Mouse (Mus musculus): ENCODE data around the gene Parp14. TPM values are rescaled to one million over a fixed set of nuclear protein-coding genes. Genes with fewer than 3 reads are reported as not detected.

The Parp14 gene
- polyA plus RNA-seq (2014; fragmentation: Illumina TruSeq; extraction: RNeasy Lipid Tissue Mini Kit (QIAGEN cat#74804); ENCODE audit: low read depth, low replicate concordance): 9.4 TPM

GRCm38 (mm10) chr16:35871048-35871851, at the start of gene Parp14:
TSS of gene Parp14 (minus strand) at chr16:35871544.

Other genes with a start within 250 kb of the Parp14 start
- gene Dirc2, start 102.2 kb downstream of the Parp14 start, polyA plus RNA-seq (2014; fragmentation: Illumina TruSeq; extraction: RNeasy Lipid Tissue Mini Kit (QIAGEN cat#74804); ENCODE audit: low read depth, low replicate concordance): 18.9 TPM
- gene Hspbap1, start 101.2 kb downstream of the Parp14 start, polyA plus RNA-seq (2014; fragmentation: Illumina TruSeq; extraction: RNeasy Lipid Tissue Mini Kit (QIAGEN cat#74804); ENCODE audit: low read depth, low replicate concordance): 5.7 TPM
- 21.0 TPM for gene Parp9, start 66.9 kb upstream of the Parp14 start, polyA plus RNA-seq (2014; fragmentation: Illumina TruSeq; extraction: RNeasy Lipid Tissue Mini Kit (QIAGEN cat#74804); ENCODE audit: low read depth, low replicate concordance)
- gene Dtx3l, start 67.6 kb upstream of the Parp14 start, polyA plus RNA-seq (2014; fragmentation: Illumina TruSeq; extraction: RNeasy Lipid Tissue Mini Kit (QIAGEN cat#74804); ENCODE audit: low read depth, low replicate concordance): 8.7 TPM
- 23.0 TPM for gene Kpna1, start 107.2 kb upstream of the Parp14 start, polyA plus RNA-seq (2014; fragmentation: Illumina TruSeq; extraction: RNeasy Lipid Tissue Mini Kit (QIAGEN cat#74804); ENCODE audit: low read depth, low replicate concordance)
- gene Wdr5b, start 169.6 kb upstream of the Parp14 start, polyA plus RNA-seq (2014; fragmentation: Illumina TruSeq; extraction: RNeasy Lipid Tissue Mini Kit (QIAGEN cat#74804); ENCODE audit: low read depth, low replicate concordance): 6.1 TPM
- gene Fam162a, start 200.1 kb upstream of the Parp14 start, polyA plus RNA-seq (2014; fragmentation: Illumina TruSeq; extraction: RNeasy Lipid Tissue Mini Kit (QIAGEN cat#74804); ENCODE audit: low read depth, low replicate concordance): 102 TPM
- gene Ccdc58, start 200.1 kb upstream of the Parp14 start, polyA plus RNA-seq (2014; fragmentation: Illumina TruSeq; extraction: RNeasy Lipid Tissue Mini Kit (QIAGEN cat#74804); ENCODE audit: low read depth, low replicate concordance): 25.4 TPM

Measured in adipose tissue, adult 10 weeks (tissue).